Mouse (Mus musculus) heart, adult 2 months (tissue): ENCODE data around the gene Smdt1.

Source experiments
- CTCF ChIP-seq: fragments of 200-600 bp; IDR thresholded peaks from 2 replicates; pipeline ENCODE4 v1.8.1; 2022; ENCODE audit warnings: antibody characterized with exemption, mild to moderate bottlenecking, moderate library complexity
- EP300 ChIP-seq: fragments of 200-500 bp; IDR thresholded peaks from 2 replicates; pipeline ENCODE4 v1.6.1; 2011; ENCODE audit warnings: low read depth, low read length, control low read depth; ENCODE audit not compliant: insufficient read depth
- POLR2A ChIP-seq: fragments of 200-500 bp; IDR thresholded peaks from 2 replicates; pipeline ENCODE4 v1.6.1; 2011; ENCODE audit warnings: mild to moderate bottlenecking, low read depth, low read length, control low read depth; ENCODE audit not compliant: insufficient read depth

- TF ChIP-seq CTCF (no peak), EP300 (no peak), POLR2A (no peak)
Measured at GRCm38 (mm10) chr15:82292851-82293250, 45.9 kb upstream of the Smdt1 start.
